Mouse (Mus musculus) heart, postnatal 0 days (tissue): ENCODE results near the gene Upk2.

ENCODE experiments used
- CTCF ChIP-seq: IDR thresholded peaks from 2 replicates; pipeline ENCODE4 v1.5.1; 2016; ENCODE audit warnings: antibody characterized with exemption, control low read depth, low read depth
- EP300 ChIP-seq: IDR thresholded peaks from 2 replicates; pipeline ENCODE4 v1.6.1; 2016; ENCODE audit warnings: antibody characterized with exemption, low read depth

- TF ChIP-seq CTCF (no peak), EP300 (no peak)
Measured at GRCm38 (mm10) chr9:44423576-44423975, 31.2 kb downstream of the Upk2 start.
